Mouse (Mus musculus) limb, embryonic 12.5 days (tissue): ENCODE data around the gene Dock4. TPM values are rescaled to one million over a fixed set of nuclear protein-coding genes. Genes with fewer than 3 reads are reported as not detected.

Source experiments
- ATAC-seq: fragments of 200-750 bp; cut with Nextera tagmentation; 2 replicates; pipeline ENCODE4 v1.8.0; 2017; ENCODE audit warnings: low read depth, moderate TSS enrichment; ENCODE audit not compliant: insufficient number of reproducible peaks, insufficient read depth, low FRiP score, low TSS enrichment
- H3K27ac ChIP-seq: fragments of 300-500 bp; sonication (generic); 2 replicates; pipeline ENCODE4 v1.5.1; 2016; ENCODE audit warnings: mild to moderate bottlenecking, moderate library complexity
- H3K27me3 ChIP-seq: fragments of 300-500 bp; sonication (generic); 2 replicates; pipeline ENCODE4 v1.6.1; 2016; ENCODE audit warnings: mild to moderate bottlenecking, moderate library complexity
- H3K36me3 ChIP-seq: fragments of 300-500 bp; sonication (generic); 2 replicates; pipeline ENCODE4 v1.6.1; 2016; ENCODE audit warnings: mild to moderate bottlenecking, moderate library complexity
- H3K4me1 ChIP-seq: fragments of 300-500 bp; sonication (generic); replicated peaks from 2 replicates; pipeline ENCODE4 v1.6.1; 2016
- H3K4me2 ChIP-seq: fragments of 300-500 bp; sonication (generic); 2 replicates; pipeline ENCODE4 v1.6.1; 2016; ENCODE audit warnings: mild to moderate bottlenecking, moderate library complexity
- H3K4me3 ChIP-seq: fragments of 300-500 bp; sonication (generic); replicated peaks from 2 replicates; pipeline ENCODE4 v1.5.1; 2016; ENCODE audit warnings: mild to moderate bottlenecking
- H3K9ac ChIP-seq: fragments of 300-500 bp; sonication (generic); replicated peaks from 2 replicates; pipeline ENCODE4 v1.6.1; 2016; ENCODE audit warnings: mild to moderate bottlenecking, moderate library complexity
- H3K9me3 ChIP-seq: fragments of 300-500 bp; sonication (generic); 2 replicates; pipeline ENCODE4 v1.6.1; 2016; ENCODE audit warnings: mild to moderate bottlenecking, moderate library complexity
- WGBS: fragments of 180-500 bp; shearing (Covaris S2); methylation state at CpG from one replicate; pipeline ENCODE4 v1.1.7; 2016; 5-methylcytosine and 5-hydroxymethylcytosine counted together
- polyA plus RNA-seq: library from polyadenylated mRNA; unstranded; fragments of >200 nt; fragmentation: Nextera tagmentation; extraction: Ambion mirVana; gene quantifications from 2 replicates; pipeline ENCODE4 v1.2.1, GENCODE M21; 2016

The Dock4 gene
- polyA plus RNA-seq, 1 experiment from 2014 or later: 24.9 TPM

DNA sequence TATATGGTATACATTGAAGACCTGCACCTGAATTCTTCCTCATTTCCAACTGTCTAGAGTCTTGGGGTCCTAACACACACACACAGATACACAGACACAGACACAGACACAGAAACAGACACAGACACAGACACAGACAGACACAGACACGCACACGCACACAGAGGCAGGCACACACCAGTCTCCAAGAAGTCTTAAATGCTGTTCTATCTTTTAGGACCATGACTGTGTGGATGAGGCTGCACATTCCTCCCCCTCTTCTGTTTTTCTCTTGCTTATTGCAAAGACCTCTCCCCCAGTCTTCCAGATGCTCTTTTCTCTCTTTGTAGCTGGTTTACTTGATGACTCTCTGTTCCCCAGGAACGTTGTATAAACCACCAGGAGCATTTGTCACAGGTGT is 443.8 kb downstream of the Dock4 start:
- H3K4me2 ChIP-seq: no peak overlapping the region
- ATAC-seq: no peak
- no peak overlapping the region for H3K9ac ChIP-seq
- H3K27me3 ChIP-seq: no peaks in the 10 kb centered on the region
- H3K9me3 ChIP-seq: no peaks in the 10 kb centered on the region
- no peaks in the 10 kb centered on the region for H3K36me3 ChIP-seq
- H3K27ac ChIP-seq: no peak overlapping the region
- 85% methylated on average over 3 of the region's 3 CpGs for WGBS
- no peak overlapping the region for H3K4me3 ChIP-seq
- peaks cover 5% of the 10 kb centered on the region; the same call in 1 of the 2 replicates for H3K4me1 ChIP-seq

DNA sequence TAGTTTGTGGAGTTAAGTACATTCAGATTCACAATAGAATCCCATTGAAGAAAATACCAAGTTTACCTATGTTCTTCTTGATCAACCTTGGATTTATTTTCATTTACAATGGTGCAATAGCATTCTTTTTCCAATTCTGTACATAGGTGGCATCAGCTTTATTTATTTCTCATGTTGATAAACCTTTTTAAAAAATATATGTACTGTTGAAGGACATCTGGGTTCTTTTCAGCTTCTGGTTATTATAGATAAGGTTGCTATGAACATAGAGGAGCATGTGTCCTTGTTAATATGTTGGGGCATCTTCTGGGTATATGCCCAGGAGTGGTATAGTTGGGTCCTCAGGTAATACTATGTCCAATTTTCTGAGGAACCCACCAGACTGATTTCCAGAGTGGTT is 445.4 kb downstream of the Dock4 start:
- H3K9me3 ChIP-seq: no peaks in the 10 kb centered on the region
- H3K27ac ChIP-seq: no peak overlapping the region
- no peaks in the 10 kb centered on the region for H3K27me3 ChIP-seq
- no peak overlapping the region for H3K9ac ChIP-seq
- ATAC-seq: no peak
- peaks cover 5% of the 10 kb centered on the region; the same call in 1 of the 2 replicates for H3K4me1 ChIP-seq
- no peak overlapping the region for H3K4me3 ChIP-seq
- H3K4me2 ChIP-seq: no peak overlapping the region
- H3K36me3 ChIP-seq: no peaks in the 10 kb centered on the region

DNA sequence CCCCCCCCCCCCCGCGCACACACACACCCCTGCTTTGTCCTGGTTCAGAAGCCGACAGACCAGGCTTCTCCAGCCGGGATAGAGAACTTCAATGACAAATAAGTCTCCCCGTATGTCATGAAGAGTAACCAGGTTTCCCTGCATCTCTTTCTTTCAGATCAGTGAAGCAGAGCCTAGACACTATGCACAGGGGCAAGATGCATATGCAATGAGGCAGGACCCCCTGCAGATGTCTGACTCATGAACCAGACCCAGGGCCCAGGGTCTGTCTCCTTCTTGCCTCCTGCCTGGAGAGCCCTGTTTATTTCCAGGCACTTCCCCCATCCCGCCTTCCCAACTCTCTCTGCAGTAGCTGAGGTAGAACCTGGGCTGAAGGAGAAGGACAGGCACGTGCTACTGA is 448.0 kb downstream of the Dock4 start:
- Histone ChIP-seq H3K36me3 (no peaks in the 10 kb centered on the region), H3K27me3 (no peaks in the 10 kb centered on the region), H3K4me3 (no peak overlapping the region), H3K4me2 (no peak overlapping the region), H3K27ac (no peak overlapping the region), H3K9me3 (no peaks in the 10 kb centered on the region), H3K4me1 (no peaks in the 10 kb centered on the region; the same call in 1 of the 2 replicates), H3K9ac (no peak overlapping the region)
- WGBS: 77% methylated on average over 3 of the region's 7 CpGs
- ATAC-seq: no peak

DNA sequence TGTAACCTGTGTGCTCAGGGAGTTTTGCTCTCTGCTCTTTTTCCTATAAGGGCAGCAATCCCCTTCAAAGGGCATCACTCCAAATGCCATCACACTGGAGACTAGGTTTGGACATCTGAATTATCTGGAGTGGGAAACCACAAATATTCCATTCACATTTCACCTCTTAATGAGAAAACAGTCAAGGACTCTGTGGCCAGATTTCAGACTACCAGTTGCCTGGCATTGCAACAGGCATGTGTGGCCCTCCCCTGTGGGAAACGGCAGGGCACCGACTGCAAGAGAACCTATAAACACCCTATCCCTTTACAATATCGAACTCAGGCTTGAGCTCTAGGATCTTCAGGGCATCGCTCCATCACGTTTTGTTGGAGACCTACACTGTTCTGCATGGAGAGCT is 448.9 kb downstream of the Dock4 start:
- no peaks in the 10 kb centered on the region for H3K9me3 ChIP-seq
- H3K4me2 ChIP-seq: no peak overlapping the region
- no peak overlapping the region for H3K27ac ChIP-seq
- WGBS: 84% methylated on average over 5 of the region's 5 CpGs
- H3K36me3 ChIP-seq: no peaks in the 10 kb centered on the region
- H3K4me1 ChIP-seq: no peaks in the 10 kb centered on the region; the same call in 1 of the 2 replicates
- no peaks in the 10 kb centered on the region for H3K27me3 ChIP-seq
- ATAC-seq: no peak
- no peak overlapping the region for H3K9ac ChIP-seq
- no peak overlapping the region for H3K4me3 ChIP-seq

Other genes with a start within 250 kb of the Dock4 start
- 0.19 TPM in 1 of 2 replicates, not detected in the other for gene Lsmem1, start 246.5 kb upstream of the Dock4 start, polyA plus RNA-seq
- 128 and 131 TPM in 2 replicates for gene Ifrd1, start 197.4 kb upstream of the Dock4 start, polyA plus RNA-seq
- gene Zfp277, start 50 bp upstream of the Dock4 start, polyA plus RNA-seq: 34.9 and 37.0 TPM in 2 replicates